Mouse (Mus musculus): Measurements from ENCODE around the gene C2cd5.
"Not testable (repeated sequence)": the region's sequence is repeated elsewhere in the genome, so short reads cannot be mapped to it uniquely, and the experiment has no call there.

Gene C2cd5

GRCm38 (mm10) chr6:143099681-143100382 is at the start of gene C2cd5:
Gene C2cd5 (minus strand): TSS chr6:143100141.
- DNase-seq (ENCODE audit: low spot score in 2 of 2), result peak; percentile 96 to 98

- DNase-seq (ENCODE audit: low spot score in 2 of 2), result no peak
These were observed 48.9 kb upstream of the C2cd5 start for GRCm38 (mm10) chr6:143148868-143149267.

- no peak for DNase-seq (ENCODE audit: low spot score in 2 of 2)
These were observed 46.8 kb upstream of the C2cd5 start for GRCm38 (mm10) chr6:143146756-143147155.

- DNase-seq (ENCODE audit: low spot score in 2 of 2), result no peak
These were observed 45.1 kb upstream of the C2cd5 start for GRCm38 (mm10) chr6:143145051-143145450.

GRCm38 (mm10) chr6:143144556-143144955 is 44.6 kb upstream of the C2cd5 start:
- no peak for DNase-seq (ENCODE audit: low spot score in 2 of 2)

- DNase-seq (ENCODE audit: low spot score in 2 of 2), result peak in 1 of 2 experiments; percentile 25
These were observed 43.9 kb upstream of the C2cd5 start for GRCm38 (mm10) chr6:143143775-143144273.

GRCm38 (mm10) chr6:143143321-143143720 is 43.4 kb upstream of the C2cd5 start:
- no peak for DNase-seq (ENCODE audit: low spot score in 2 of 2)

- DNase-seq (ENCODE audit: low spot score in 2 of 2), result no peak
These were observed 42.9 kb upstream of the C2cd5 start for GRCm38 (mm10) chr6:143142861-143143260.

GRCm38 (mm10) chr6:143141624-143142592 is 42.0 kb upstream of the C2cd5 start:
- DNase-seq (ENCODE audit: low spot score in 2 of 2), result not testable (repeated sequence)

- no peak for DNase-seq (ENCODE audit: low spot score in 2 of 2)
These were observed 40.9 kb upstream of the C2cd5 start for GRCm38 (mm10) chr6:143140884-143141283.

GRCm38 (mm10) chr6:143139417-143139816 is 39.5 kb upstream of the C2cd5 start:
- DNase-seq (ENCODE audit: low spot score in 2 of 2), result no peak

GRCm38 (mm10) chr6:143137341-143137740 is 37.4 kb upstream of the C2cd5 start:
- DNase-seq (ENCODE audit: low spot score in 2 of 2), result no peak

- DNase-seq (ENCODE audit: low spot score in 2 of 2), result no peak
These were observed 36.7 kb upstream of the C2cd5 start for GRCm38 (mm10) chr6:143136688-143137087.

- DNase-seq (ENCODE audit: low spot score in 2 of 2), result no peak
These were observed 35.2 kb upstream of the C2cd5 start for GRCm38 (mm10) chr6:143135097-143135496.

- no peak for DNase-seq (ENCODE audit: low spot score in 2 of 2)
These were observed 33.2 kb upstream of the C2cd5 start for GRCm38 (mm10) chr6:143133150-143133549.

GRCm38 (mm10) chr6:143131895-143132652 is 32.1 kb upstream of the C2cd5 start:
- no peak for DNase-seq (ENCODE audit: low spot score in 2 of 2)

GRCm38 (mm10) chr6:143130411-143130810 is 30.5 kb upstream of the C2cd5 start:
- no peak for DNase-seq (ENCODE audit: low spot score in 2 of 2)

- no peak for DNase-seq (ENCODE audit: low spot score in 2 of 2)
These were observed 30.0 kb upstream of the C2cd5 start for GRCm38 (mm10) chr6:143129952-143130351.

GRCm38 (mm10) chr6:143129466-143129865 is 29.5 kb upstream of the C2cd5 start:
- no peak for DNase-seq (ENCODE audit: low spot score in 2 of 2)

- no peak for DNase-seq (ENCODE audit: low spot score in 2 of 2)
These were observed 25.8 kb upstream of the C2cd5 start for GRCm38 (mm10) chr6:143125721-143126120.

GRCm38 (mm10) chr6:143119325-143119724 is 19.4 kb upstream of the C2cd5 start:
- DNase-seq (ENCODE audit: low spot score in 2 of 2), result peak in 1 of 2 experiments; percentile 11

- DNase-seq (ENCODE audit: low spot score in 2 of 2), result no peak
These were observed 16.8 kb upstream of the C2cd5 start for GRCm38 (mm10) chr6:143116779-143117178.

Measured in frontal cortex, postnatal 36 days (tissue).